Mouse (Mus musculus) A20 (cell line): ENCODE results near the gene Nqo1.

ENCODE experiments used
- DNase-seq: peaks from one replicate; pipeline ENCODE4 v3.0.0-alpha.2; 2011; ENCODE audit warnings: low read depth, low spot score

The Nqo1 gene

GRCm38 (mm10) chr8:107405935-107406334, 2.9 kb upstream of the Nqo1 start:
- no peak for DNase-seq

GRCm38 (mm10) chr8:107404057-107404456, 1.1 kb upstream of the Nqo1 start:
- DNase-seq, result no peak

- no peak for DNase-seq
These were observed 1.1 kb downstream of the Nqo1 start for GRCm38 (mm10) chr8:107401866-107402265.

GRCm38 (mm10) chr8:107399495-107399894, 3.5 kb downstream of the Nqo1 start:
- no peak for DNase-seq

GRCm38 (mm10) chr8:107397665-107398064, 5.3 kb downstream of the Nqo1 start:
- no peak for DNase-seq

- DNase-seq, result no peak
These were observed 6.8 kb downstream of the Nqo1 start for GRCm38 (mm10) chr8:107396106-107396670.

GRCm38 (mm10) chr8:107395397-107395796, 7.6 kb downstream of the Nqo1 start:
- no peak for DNase-seq

GRCm38 (mm10) chr8:107391136-107391516, 11.9 kb downstream of the Nqo1 start:
- no peak for DNase-seq

GRCm38 (mm10) chr8:107390476-107391135, 12.4 kb downstream of the Nqo1 start:
- no peak for DNase-seq

- no peak for DNase-seq
These were observed 13.4 kb downstream of the Nqo1 start for GRCm38 (mm10) chr8:107389557-107389956.

GRCm38 (mm10) chr8:107387861-107388260, 15.1 kb downstream of the Nqo1 start:
- peak; percentile 55 for DNase-seq

GRCm38 (mm10) chr8:107386642-107387041, 16.4 kb downstream of the Nqo1 start:
- peak; percentile 67 for DNase-seq

- no peak for DNase-seq
These were observed 16.8 kb downstream of the Nqo1 start for GRCm38 (mm10) chr8:107386171-107386570.

- no peak for DNase-seq
These were observed 17.9 kb downstream of the Nqo1 start for GRCm38 (mm10) chr8:107385063-107385462.

GRCm38 (mm10) chr8:107384651-107385050, 18.4 kb downstream of the Nqo1 start:
- DNase-seq, result no peak

- DNase-seq, result no peak
These were observed 20.1 kb downstream of the Nqo1 start for GRCm38 (mm10) chr8:107382898-107383297.

GRCm38 (mm10) chr8:107381666-107382065, 21.3 kb downstream of the Nqo1 start:
- no peak for DNase-seq

GRCm38 (mm10) chr8:107380734-107381133, 22.3 kb downstream of the Nqo1 start:
- DNase-seq, result no peak

- no peak for DNase-seq
These were observed 25.7 kb downstream of the Nqo1 start for GRCm38 (mm10) chr8:107377346-107377745.

GRCm38 (mm10) chr8:107370311-107370710, 32.7 kb downstream of the Nqo1 start:
- no peak for DNase-seq
